Mouse (Mus musculus): ENCODE data around the gene Wdr89.

GRCm38 (mm10) chr12:75649058-75649705 lies 20.2 kb downstream of the Wdr89 start:
- TF ChIP-seq MAX (IDR thresholded peaks at IDR 0.05; ENCODE audit: low read depth) (no peak), POLR2AphosphoS2 (IDR thresholded peaks at IDR 0.05; ENCODE audit: insufficient read length, low read depth) (no peak), POLR2A (IDR thresholded peaks at IDR 0.05; ENCODE audit: insufficient read length, low read depth) (no peak), USF1 (IDR thresholded peaks at IDR 0.05; ENCODE audit: low read depth) (no peak), REST (IDR thresholded peaks at IDR 0.05; ENCODE audit: insufficient read depth, insufficient read length) (no peak), TCF12 (IDR thresholded peaks at IDR 0.05; ENCODE audit: insufficient read depth, poor library complexity, severe bottlenecking) (no peak), SRF (IDR thresholded peaks at IDR 0.05; ENCODE audit: control insufficient read depth, insufficient read length, low read depth) (no peak), TCF3 (IDR thresholded peaks at IDR 0.05; ENCODE audit: insufficient read length, low read depth) (no peak), MYOD1 (IDR thresholded peaks at IDR 0.05; ENCODE audit: control insufficient read depth in 1 of 3, insufficient read length in 2 of 3, low read depth in 2 of 3) (no peak), E2F4 (IDR thresholded peaks at IDR 0.05; ENCODE audit: insufficient read depth) (no peak), MYOG (IDR thresholded peaks at IDR 0.05; ENCODE audit: control insufficient read depth in 1 of 3, insufficient read depth in 1 of 3, insufficient read length in 2 of 3, low read depth in 2 of 3) (no peak)

Data from myocyte (in vitro differentiated cells).